Mouse (Mus musculus) right cerebral cortex, postnatal 4 days (tissue): ENCODE data around the gene Kcnj3.
"Not testable (repeated sequence)": the region's sequence is repeated elsewhere in the genome, so short reads cannot be mapped to it uniquely, and the experiment has no call there.

Experiments used
- DNase-seq: peaks from one replicate; pipeline ENCODE4 v3.0.0-alpha.2; 2022

Gene Kcnj3

DNA sequence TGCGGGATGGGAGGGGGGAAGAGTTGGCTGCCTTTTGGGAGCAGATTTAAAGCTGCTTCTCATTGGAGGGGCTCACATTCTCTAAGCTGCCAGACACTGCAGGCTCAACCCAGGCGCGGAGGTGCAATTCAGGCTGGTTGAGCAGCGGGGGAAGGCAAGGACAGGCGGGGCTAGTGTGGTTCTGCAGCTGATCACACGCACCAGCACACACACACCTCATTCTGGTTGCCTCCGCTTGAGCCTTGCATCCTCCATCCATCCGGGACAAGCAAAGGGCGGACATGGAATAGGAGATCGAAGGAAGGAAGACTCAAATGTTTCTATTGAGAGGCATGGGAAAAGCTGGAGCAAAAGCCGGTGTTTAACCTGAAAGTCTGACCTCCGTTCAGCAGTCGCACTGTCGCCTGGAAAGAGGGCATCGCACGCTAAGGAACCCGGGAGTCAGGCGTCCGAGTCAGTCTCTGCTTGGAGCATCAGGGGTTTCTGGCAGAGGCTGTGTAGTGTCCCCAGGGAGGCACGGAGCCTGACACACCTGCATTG lies at the start of gene Kcnj3:
TSS of gene Kcnj3 (plus strand) at position 250 of the 540 bp plus-strand sequence.
- peak; percentile 54 for DNase-seq

GRCm38 (mm10) chr2:55390330-55390989 lies 45.3 kb upstream of the Kcnj3 start:
- DNase-seq = no peak

GRCm38 (mm10) chr2:55405307-55405706 lies 30.5 kb upstream of the Kcnj3 start:
- no peak for DNase-seq

- DNase-seq = no peak
These were observed 8.1 kb upstream of the Kcnj3 start for GRCm38 (mm10) chr2:55427633-55428032.

- DNase-seq = peak; percentile 12
These were observed 3.7 kb upstream of the Kcnj3 start for GRCm38 (mm10) chr2:55432104-55432503.

GRCm38 (mm10) chr2:55436261-55437006 lies 664 bp downstream of the Kcnj3 start:
- DNase-seq = peak; percentile 42

DNA sequence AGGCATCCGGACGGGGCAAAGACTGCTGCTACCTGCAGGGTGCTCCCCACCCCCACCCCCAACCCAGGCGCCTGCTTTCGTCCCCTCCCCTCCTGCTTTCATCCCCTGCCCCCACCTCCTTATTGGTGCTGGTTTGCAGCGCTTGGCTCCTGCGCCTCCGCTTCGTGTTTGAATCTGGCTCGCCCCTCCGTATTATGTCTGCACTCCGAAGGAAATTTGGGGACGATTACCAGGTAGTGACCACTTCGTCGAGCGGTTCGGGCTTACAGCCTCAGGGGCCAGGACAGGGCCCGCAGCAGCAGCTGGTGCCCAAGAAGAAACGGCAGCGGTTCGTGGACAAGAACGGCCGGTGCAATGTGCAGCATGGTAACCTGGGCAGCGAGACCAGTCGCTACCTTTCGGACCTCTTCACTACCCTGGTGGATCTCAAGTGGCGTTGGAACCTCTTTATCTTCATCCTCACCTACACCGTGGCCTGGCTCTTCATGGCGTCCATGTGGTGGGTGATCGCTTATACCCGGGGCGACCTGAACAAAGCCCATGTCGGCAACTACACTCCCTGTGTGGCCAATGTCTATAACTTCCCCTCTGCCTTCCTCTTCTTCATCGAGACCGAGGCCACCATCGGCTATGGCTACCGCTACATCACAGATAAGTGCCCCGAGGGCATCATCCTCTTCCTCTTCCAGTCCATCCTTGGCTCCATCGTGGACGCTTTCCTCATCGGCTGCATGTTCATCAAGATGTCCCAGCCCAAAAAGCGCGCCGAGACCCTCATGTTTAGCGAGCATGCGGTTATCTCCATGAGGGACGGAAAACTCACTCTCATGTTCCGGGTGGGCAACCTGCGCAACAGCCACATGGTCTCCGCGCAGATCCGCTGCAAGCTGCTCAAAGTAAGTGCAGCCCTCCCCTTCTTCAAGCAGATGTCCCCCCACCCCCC lies 1.5 kb downstream of the Kcnj3 start:
- DNase-seq = peak; percentile 43

DNA sequence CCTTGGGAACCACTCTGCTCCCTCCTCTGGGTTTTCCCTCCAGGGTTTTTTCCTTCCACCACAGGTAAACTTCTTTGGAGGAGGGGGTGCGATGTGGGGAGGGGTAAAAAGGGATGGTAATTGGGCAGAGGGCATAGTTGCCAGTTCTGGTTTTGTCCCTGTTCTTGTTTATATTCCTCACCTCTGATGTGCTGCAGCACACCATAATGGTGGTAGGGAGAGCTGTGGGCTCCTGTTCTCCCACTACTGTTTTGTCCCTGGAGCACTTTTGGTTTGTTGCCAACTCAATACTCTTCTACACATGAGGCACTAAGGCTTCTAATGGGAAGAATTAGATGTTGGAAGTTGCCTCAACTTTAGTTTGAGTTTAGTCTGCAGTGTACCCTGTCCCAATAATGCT lies 2.2 kb downstream of the Kcnj3 start:
- no peak for DNase-seq

- DNase-seq = no peak
These were observed 3.4 kb downstream of the Kcnj3 start for GRCm38 (mm10) chr2:55439211-55439610.

GRCm38 (mm10) chr2:55442006-55442405 lies 6.2 kb downstream of the Kcnj3 start:
- no peak for DNase-seq

GRCm38 (mm10) chr2:55447298-55447697 lies 11.5 kb downstream of the Kcnj3 start:
- DNase-seq = no peak

GRCm38 (mm10) chr2:55450774-55451173 lies 15.0 kb downstream of the Kcnj3 start:
- DNase-seq = no peak

- DNase-seq = no peak
These were observed 23.4 kb downstream of the Kcnj3 start for GRCm38 (mm10) chr2:55459195-55459594.

DNA sequence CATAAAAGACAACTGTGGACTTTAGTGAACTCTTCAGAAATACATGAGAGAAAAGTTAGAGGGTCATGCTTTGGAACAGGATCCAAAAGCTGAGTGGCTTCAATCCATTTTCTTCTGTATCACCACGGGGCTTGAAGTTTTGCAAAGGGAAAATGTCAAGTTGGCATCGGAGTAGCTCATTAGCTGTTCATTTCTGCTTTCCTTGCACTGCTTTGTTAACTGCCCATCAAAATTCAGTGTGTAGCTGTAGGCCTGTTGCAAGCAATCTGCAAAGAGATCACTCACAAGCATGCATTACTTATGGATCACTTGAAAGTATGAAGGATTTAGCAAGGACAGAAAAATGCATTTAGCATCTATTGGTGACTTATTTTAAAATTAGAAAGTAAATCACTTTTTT lies 33.4 kb downstream of the Kcnj3 start:
- DNase-seq = no peak

DNA sequence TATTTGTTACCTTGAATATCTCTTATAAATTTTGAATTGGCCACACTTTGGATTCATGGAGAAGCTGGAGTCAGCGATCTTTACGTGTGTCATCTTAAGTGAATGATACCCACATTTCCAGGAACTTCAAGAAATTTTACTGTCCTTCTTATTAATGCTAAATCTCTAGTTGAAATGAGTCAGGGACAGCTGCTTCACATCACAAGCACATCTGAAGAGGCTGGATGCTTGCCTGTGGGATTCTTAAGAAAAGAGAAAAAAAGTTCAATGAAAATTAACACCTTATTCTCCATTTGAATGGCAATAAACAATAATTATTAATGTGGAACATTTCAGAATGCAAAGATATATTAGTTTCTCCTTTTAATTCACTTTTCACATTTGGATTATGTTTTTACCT lies 34.2 kb downstream of the Kcnj3 start:
- DNase-seq = no peak

DNA sequence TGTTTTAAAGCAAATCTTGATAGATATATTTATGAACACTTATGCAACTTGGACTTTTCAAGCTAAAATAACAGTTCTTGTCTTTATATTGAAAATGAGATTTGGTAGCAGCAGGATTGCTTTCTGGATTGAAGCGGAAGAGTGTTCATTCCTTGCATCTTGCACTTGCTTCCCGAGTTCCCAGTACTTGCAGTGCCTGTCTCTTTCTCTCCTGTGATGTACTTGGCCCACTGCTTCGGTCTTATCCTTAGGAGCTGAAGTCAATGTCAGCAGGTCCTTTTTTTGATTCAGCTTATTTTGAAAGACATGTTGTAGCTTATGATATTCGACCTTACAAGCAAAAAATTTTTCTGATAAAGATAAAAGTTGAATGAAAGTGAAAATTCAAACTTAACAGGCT lies 43.7 kb downstream of the Kcnj3 start:
- DNase-seq = no peak

DNA sequence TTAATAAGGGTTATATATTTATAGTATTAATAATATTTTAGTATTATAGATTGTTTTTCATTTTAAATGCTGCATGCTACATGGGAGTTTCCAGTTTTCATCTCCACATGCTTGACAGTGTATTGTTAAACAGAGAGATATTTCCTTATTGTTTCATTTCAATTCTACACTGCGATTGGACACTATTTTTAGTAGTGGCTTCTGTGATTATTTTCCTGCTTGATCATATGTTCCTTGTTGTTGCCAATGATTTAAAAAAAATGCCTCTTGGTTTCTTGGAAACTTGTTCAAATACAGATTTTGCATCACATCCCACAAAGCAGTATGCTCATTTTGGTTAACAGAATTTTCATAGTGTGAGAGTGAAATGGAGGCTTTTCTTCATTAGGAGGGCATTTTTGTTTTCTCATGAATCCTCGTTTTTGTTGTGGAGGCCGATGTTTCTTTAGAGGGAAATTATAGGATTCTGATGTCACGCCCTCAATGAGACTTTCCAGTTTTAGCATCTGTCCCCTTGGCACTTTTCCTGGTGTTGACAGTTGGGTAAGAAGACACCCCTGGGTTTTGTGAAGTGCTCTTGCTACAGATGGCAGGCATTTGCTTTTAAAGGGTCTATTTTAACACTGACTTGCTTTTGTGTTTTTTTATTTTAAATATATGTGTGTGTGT lies 44.3 kb downstream of the Kcnj3 start:
- no peak for DNase-seq

- DNase-seq = no peak
These were observed 44.8 kb downstream of the Kcnj3 start for GRCm38 (mm10) chr2:55480602-55480965.

DNA sequence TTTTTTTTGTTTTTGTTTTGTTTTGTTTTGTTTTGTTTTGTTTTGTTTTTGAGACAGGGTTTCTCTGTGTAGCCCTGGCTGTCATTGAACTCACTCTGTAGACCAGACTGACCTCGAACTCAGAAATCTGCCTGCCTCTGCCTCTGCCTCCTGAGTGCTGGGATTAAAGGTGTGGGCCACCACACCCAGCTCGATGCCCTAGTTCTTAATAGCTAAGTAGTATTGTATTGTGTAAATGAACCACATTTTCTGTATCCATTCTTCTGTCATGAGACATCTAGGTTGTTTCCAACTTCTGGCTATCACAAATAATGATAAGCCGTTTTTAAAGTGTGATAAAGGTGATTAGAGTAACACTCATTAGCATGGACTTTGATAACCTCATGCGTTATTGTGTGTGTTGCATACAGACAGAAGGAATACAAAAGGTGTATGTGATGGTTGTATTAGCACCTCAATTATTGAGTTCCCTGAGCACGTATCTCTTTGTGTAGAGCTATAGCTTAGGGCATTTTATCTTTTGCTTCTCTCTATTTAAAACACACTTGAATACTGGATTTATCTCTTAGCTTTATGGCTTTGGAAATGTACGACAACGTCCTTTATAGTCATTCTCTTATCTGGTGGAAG lies 49.8 kb downstream of the Kcnj3 start:
- not testable (repeated sequence) for DNase-seq

DNA sequence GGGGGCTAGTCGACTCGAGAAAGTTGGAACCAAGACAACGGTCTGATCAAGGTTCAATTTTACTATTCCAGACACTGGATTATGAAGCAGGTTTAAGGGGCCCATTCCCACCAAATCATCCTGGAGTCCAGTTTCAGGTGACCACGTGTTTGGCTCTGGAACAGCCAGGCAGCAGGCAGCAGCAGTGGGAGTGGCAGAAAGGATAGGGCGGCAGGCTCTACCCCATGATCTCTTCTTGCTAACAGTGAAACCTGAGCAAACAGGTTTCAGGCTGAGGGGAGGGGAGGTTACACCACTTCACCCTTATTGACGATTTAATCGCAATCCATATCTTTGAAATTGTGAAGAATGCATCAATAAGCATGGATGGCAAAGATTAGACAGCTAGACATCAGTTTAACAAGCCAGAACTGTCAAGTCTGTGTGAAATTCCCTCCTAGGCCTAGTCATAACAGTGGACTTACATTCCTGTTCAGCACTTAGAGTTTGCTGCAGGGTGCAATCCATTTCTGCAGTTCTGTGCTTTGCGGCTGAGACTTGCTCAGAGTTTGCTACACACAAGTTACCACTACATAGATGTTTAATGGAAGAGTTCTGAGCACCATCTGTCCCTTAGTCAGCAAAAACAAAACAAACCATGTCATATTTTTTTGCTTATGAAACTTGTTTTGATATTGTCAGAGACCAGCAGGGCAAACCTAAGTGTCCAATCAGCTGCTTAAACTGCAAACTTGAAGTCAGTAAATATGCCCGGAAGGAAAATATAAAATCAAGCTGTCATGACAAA lies 67.8 kb downstream of the Kcnj3 start:
- no peak for DNase-seq

GRCm38 (mm10) chr2:55505712-55506111 lies 69.9 kb downstream of the Kcnj3 start:
- no peak for DNase-seq
